Mouse (Mus musculus): Measurements from ENCODE around the gene Pcyox1.

DNA sequence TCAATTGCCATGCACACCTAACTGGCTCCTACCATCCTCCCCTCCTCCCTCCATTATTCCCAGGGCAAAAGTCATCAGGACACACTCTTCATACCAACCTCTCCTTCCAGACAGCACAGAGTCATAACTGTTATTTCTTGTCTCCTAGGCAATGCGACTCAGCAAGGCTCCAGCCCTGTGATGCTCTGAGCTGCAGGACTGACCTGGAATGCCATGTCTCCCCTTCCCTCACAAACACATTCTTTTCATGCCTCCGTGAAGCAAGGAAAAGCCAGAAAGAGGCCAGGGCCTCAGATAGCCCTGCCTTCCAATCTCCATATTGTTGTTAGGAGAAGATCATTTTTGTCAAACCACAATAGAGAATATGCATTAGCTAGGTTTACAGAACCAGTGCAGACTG, 50.9 kb downstream of the Pcyox1 start:
- TF ChIP-seq POLR2A (IDR thresholded peaks at IDR 0.05; ENCODE audit: borderline replicate concordance, low read depth, low read length) (no peak), CTCF (IDR thresholded peaks at IDR 0.05; ENCODE audit: low read depth, low read length) (no peak)
